8 mouse cellular contexts compared by ENCODE assay signal in genomic region chr2:152081641-152082448, GRCm38 (mm10). TPM values are rescaled to one million over a fixed set of nuclear protein-coding genes. Genes with fewer than 3 reads are reported as not detected.
DNase-seq lines count a peak whose midpoint lies in the region; ATAC-seq lines count a peak whose summit lies in the region.

No protein-coding gene starts in this region.

- intact Hi-C loops in left cerebral cortex, postnatal 4 days (cut with DNase I), result loop anchor here (5.0 kb wide), 2 partner anchors 45 to 330 kb away; no protein-coding TSS in a partner anchor

- peaks cover 68% of the 10 kb centered on the region for H3K4me1 ChIP-seq in hindbrain, embryonic 15.5 days (replicated peaks)
- peaks cover 66% of the 10 kb centered on the region for H3K4me1 ChIP-seq in midbrain, embryonic 10.5 days

- peak overlapping the region; percentile 87 for H3K4me3 ChIP-seq in hindbrain, embryonic 15.5 days
- H3K4me3 ChIP-seq in midbrain, embryonic 10.5 days, result peak overlapping the region; percentile 72

- H3K36me3 ChIP-seq in hindbrain, embryonic 15.5 days, result no peaks in the 10 kb centered on the region
- no peaks in the 10 kb centered on the region for H3K36me3 ChIP-seq in midbrain, embryonic 10.5 days

- peak; percentile 72 for ATAC-seq in activated CD4-positive, CD25-positive, alpha-beta regulatory T cell, adult 4 months
- ATAC-seq in hindbrain, embryonic 15.5 days (ENCODE audit: low FRiP score, low read depth), result peak; percentile 81
- no peak for ATAC-seq in monocyte, adult 5-6 weeks (replicated peaks; ENCODE audit: insufficient number of reproducible peaks, low FRiP score, low TSS enrichment, poor library complexity, severe bottlenecking)

- no peaks in the 10 kb centered on the region for H3K27me3 ChIP-seq in hindbrain, embryonic 15.5 days
- peaks cover 84% of the 10 kb centered on the region for H3K27me3 ChIP-seq in midbrain, embryonic 10.5 days (ENCODE audit: low read depth, poor library complexity, severe bottlenecking)

- peak overlapping the region; percentile 88 for H3K4me2 ChIP-seq in hindbrain, embryonic 15.5 days

- H3K27ac ChIP-seq in hindbrain, embryonic 15.5 days (replicated peaks), result peak overlapping the region; percentile 93
- H3K27ac ChIP-seq in midbrain, embryonic 10.5 days (replicated peaks), result peak overlapping the region; percentile 91

- WGBS in hindbrain, embryonic 15.5 days, result under 1% methylated on average over 56 of the region's 81 CpGs
- under 1% methylated on average over 81 of the region's 81 CpGs for WGBS in midbrain, embryonic 10.5 days

- DNase-seq in cerebellum, postnatal 10 days, result peak; percentile 80 to 86
- DNase-seq in gastrocnemius, adult 8-10 months (ENCODE audit: low spot score in 2 of 2), result peak; percentile 21 to 58
- DNase-seq in left cerebral cortex, postnatal 4 days, result peak; percentile 75
- peak; percentile 84 for DNase-seq in midbrain, embryonic 10.5 days (ENCODE audit: low spot score)
- peak; percentile 32 for DNase-seq in spleen, adult 12 weeks (ENCODE audit: low spot score)

- no peaks in the 10 kb centered on the region for H3K9me3 ChIP-seq in hindbrain, embryonic 15.5 days
- H3K9me3 ChIP-seq in midbrain, embryonic 10.5 days (replicated peaks), result no peaks in the 10 kb centered on the region

- peak overlapping the region; percentile 99 for H3K9ac ChIP-seq in hindbrain, embryonic 15.5 days

RNA-seq across cellular contexts. Expression of gene Scrt2, which starts 0.5 kb away (rescaled TPM):
- polyA plus RNA-seq in activated CD4-positive, CD25-positive, alpha-beta regulatory T cell, adult 4 months (2017; shearing (Covaris generic)), result not detected
- not detected for total RNA-seq in gastrocnemius, adult 8-10 months (2022)
- 10.8 and 11.1 TPM in 2 replicates for polyA plus RNA-seq in hindbrain, embryonic 15.5 days (2015; fragmentation: Nextera tagmentation; extraction: Ambion mirVana)
- 10 to 100 TPM; 20.0 to 25.2 TPM for total RNA-seq in left cerebral cortex, postnatal 4 days (2021)
- 2.2 and 4.7 TPM in 2 replicates for polyA plus RNA-seq in midbrain, embryonic 10.5 days (2016; fragmentation: Nextera tagmentation; extraction: Ambion mirVana)
- not detected in 3 replicates for total RNA-seq in monocyte, adult 5-6 weeks (2017)

RNA-seq across cellular contexts. Expression of gene Srxn1, which starts 23.5 kb away (rescaled TPM):
- polyA plus RNA-seq in activated CD4-positive, CD25-positive, alpha-beta regulatory T cell, adult 4 months (2017; shearing (Covaris generic)), result 1 to 10 TPM in 1 of 2 experiments, under 1 TPM in 1; 0.92 to 1.5 TPM
- total RNA-seq in gastrocnemius, adult 8-10 months (2022), result 10 to 100 TPM; 15.2 to 67.0 (median 22.7) TPM
- 24.4 and 24.7 TPM in 2 replicates for polyA plus RNA-seq in hindbrain, embryonic 15.5 days (2015; fragmentation: Nextera tagmentation; extraction: Ambion mirVana)
- total RNA-seq in left cerebral cortex, postnatal 4 days (2021), result 10 to 100 TPM; 17.7 to 18.8 TPM
- 14.8 and 18.5 TPM in 2 replicates for polyA plus RNA-seq in midbrain, embryonic 10.5 days (2016; fragmentation: Nextera tagmentation; extraction: Ambion mirVana)
- 14.1 to 28.0 TPM (median 16.1 TPM) in 3 replicates for total RNA-seq in monocyte, adult 5-6 weeks (2017)

Comparison
In these comparisons a context has a peak if more than half of its experiments do, and no peak if none do; other contexts are left out.
1. DNase-seq: peak in every context shown above with its lines; median percentile 84 in midbrain, embryonic 10.5 days; 83 in cerebellum, postnatal 10 days; 75 in left cerebral cortex, postnatal 4 days; 40 in gastrocnemius, adult 8-10 months; 32 in spleen, adult 12 weeks.
2. RNA of gene Scrt2, which starts 0.5 kb away (total RNA-seq): 20.0 to 25.2 TPM in left cerebral cortex, postnatal 4 days; not detected in gastrocnemius, adult 8-10 months and not detected in monocyte, adult 5-6 weeks; every median in the first group is over 10 times any median in the second.